Mouse (Mus musculus) kidney, adult 2 months (tissue): ENCODE data around the gene Dnajc16. TPM values are rescaled to one million over a fixed set of nuclear protein-coding genes. Genes with fewer than 3 reads are reported as not detected.

Experiments
- DNase-seq: peaks from one replicate; pipeline ENCODE4 v3.0.0; 2021
- H3K27ac ChIP-seq: fragments of 200-500 bp; 2 replicates; pipeline ENCODE4 v1.5.1; 2012; ENCODE audit warnings: low read depth, low read length, control low read depth, inconsistent platforms; ENCODE audit not compliant: insufficient read depth
- H3K27me3 ChIP-seq: fragments of 200-500 bp; replicated peaks from 2 replicates; pipeline ENCODE4 v1.6.1; 2012; ENCODE audit warnings: mild to moderate bottlenecking, moderate library complexity, low read length, inconsistent platforms; ENCODE audit not compliant: control insufficient read depth, insufficient read depth
- H3K36me3 ChIP-seq: fragments of 200-500 bp; 2 replicates; pipeline ENCODE4 v1.6.1; 2012; ENCODE audit warnings: mild to moderate bottlenecking, moderate library complexity, low read length, inconsistent platforms; ENCODE audit not compliant: control insufficient read depth, insufficient read depth
- H3K4me1 ChIP-seq: fragments of 200-500 bp; 2 replicates; pipeline ENCODE4 v1.6.1; 2011; ENCODE audit warnings: low read length; ENCODE audit not compliant: control insufficient read depth, insufficient read depth
- H3K4me3 ChIP-seq: fragments of 200-500 bp; 2 replicates; pipeline ENCODE4 v1.5.1; 2011; ENCODE audit warnings: mild to moderate bottlenecking, low read depth, low read length, control low read depth; ENCODE audit not compliant: insufficient read depth
- CTCF ChIP-seq: fragments of 200-500 bp; conservative IDR thresholded peaks from 2 replicates; pipeline ENCODE4 v1.5.1; 2011; ENCODE audit warnings: low read depth, mild to moderate bottlenecking, control low read depth, low read length, moderate library complexity, mixed read lengths; ENCODE audit not compliant: insufficient read depth, insufficient read length
- POLR2A ChIP-seq: fragments of 200-500 bp; IDR thresholded peaks from one replicate; pipeline ENCODE4 v1.6.1; 2011; ENCODE audit warnings: low read depth, low read length, control low read depth
- WGBS: fragments of 180-500 bp; shearing (Covaris S2); methylation state at CpG from one replicate; pipeline ENCODE4 v1.1.7; 2018; 5-methylcytosine and 5-hydroxymethylcytosine counted together
- polyA plus RNA-seq: library from polyadenylated mRNA; depleted of rRNA; stranded (reverse); fragments of >200 nt; gene quantifications from 2 replicates; pipeline ENCODE4 v1.2.3, GENCODE M21; 2012

Dnajc16 gene
- polyA plus RNA-seq, 1 experiment, result 12.6 TPM

- Histone ChIP-seq H3K4me1 (no peaks in the 10 kb centered on the region), H3K4me3 (no peak overlapping the region), H3K27me3 (no peaks in the 10 kb centered on the region), H3K36me3 (no peaks in the 10 kb centered on the region), H3K27ac (no peak overlapping the region)
- TF ChIP-seq POLR2A (no peak), CTCF (no peak)
- WGBS, result 56% methylated on average over 14 of the region's 14 CpGs
- no peak for DNase-seq
These were observed 26.3 kb upstream of the Dnajc16 start for GRCm38 (mm10) chr4:141816776-141817655.

GRCm38 (mm10) chr4:141816267-141816666 is 25.5 kb upstream of the Dnajc16 start:
- Histone ChIP-seq H3K27ac (no peak overlapping the region), H3K4me1 (no peaks in the 10 kb centered on the region), H3K36me3 (no peaks in the 10 kb centered on the region), H3K27me3 (no peaks in the 10 kb centered on the region), H3K4me3 (no peak overlapping the region)
- DNase-seq, result no peak
- TF ChIP-seq POLR2A, result no peak
- no peak for TF ChIP-seq CTCF
- WGBS, result 90% methylated on average over 7 of the region's 7 CpGs

GRCm38 (mm10) chr4:141811375-141811774 is 20.6 kb upstream of the Dnajc16 start:
- no peak overlapping the region for H3K4me3 ChIP-seq
- H3K4me1 ChIP-seq, result no peaks in the 10 kb centered on the region
- DNase-seq, result no peak
- H3K27me3 ChIP-seq, result no peaks in the 10 kb centered on the region
- TF ChIP-seq POLR2A (no peak), CTCF (no peak)
- H3K27ac ChIP-seq, result no peak overlapping the region
- 97% methylated on average over 7 of the region's 7 CpGs for whole genome bisulfite sequencing
- peaks cover 1% of the 10 kb centered on the region for H3K36me3 ChIP-seq

GRCm38 (mm10) chr4:141810975-141811374 is 20.2 kb upstream of the Dnajc16 start:
- no peak overlapping the region for H3K4me3 ChIP-seq
- TF ChIP-seq POLR2A, result no peak
- no peak for TF ChIP-seq CTCF
- H3K27me3 ChIP-seq, result no peaks in the 10 kb centered on the region
- H3K27ac ChIP-seq, result no peak overlapping the region
- H3K36me3 ChIP-seq, result peaks cover 1% of the 10 kb centered on the region
- DNase-seq, result no peak
- no peaks in the 10 kb centered on the region for H3K4me1 ChIP-seq
- 98% methylated on average over 2 of the region's 2 CpGs for WGBS

GRCm38 (mm10) chr4:141809850-141810464 is 19.2 kb upstream of the Dnajc16 start:
- Histone ChIP-seq H3K27ac (no peak overlapping the region), H3K36me3 (peaks cover 1% of the 10 kb centered on the region), H3K4me3 (no peak overlapping the region), H3K4me1 (no peaks in the 10 kb centered on the region), H3K27me3 (no peaks in the 10 kb centered on the region)
- peak; percentile 92 for TF ChIP-seq CTCF
- no peak for TF ChIP-seq POLR2A
- no peak for DNase-seq
- 79% methylated on average over 8 of the region's 8 CpGs for WGBS

- Histone ChIP-seq H3K27me3 (no peaks in the 10 kb centered on the region), H3K27ac (no peak overlapping the region), H3K36me3 (peaks cover 1% of the 10 kb centered on the region), H3K4me3 (no peak overlapping the region), H3K4me1 (no peaks in the 10 kb centered on the region)
- DNase-seq, result no peak
- TF ChIP-seq CTCF (no peak), POLR2A (no peak)
- WGBS, result 94% methylated on average over 8 of the region's 8 CpGs
These were observed 15.2 kb upstream of the Dnajc16 start for GRCm38 (mm10) chr4:141805886-141806285.

GRCm38 (mm10) chr4:141804105-141804504 is 13.4 kb upstream of the Dnajc16 start:
- no peaks in the 10 kb centered on the region for H3K27me3 ChIP-seq
- H3K4me3 ChIP-seq, result no peak overlapping the region
- H3K4me1 ChIP-seq, result no peaks in the 10 kb centered on the region
- DNase-seq, result no peak
- peaks cover 1% of the 10 kb centered on the region for H3K36me3 ChIP-seq
- WGBS, result 92% methylated on average over 4 of the region's 4 CpGs
- no peak overlapping the region for H3K27ac ChIP-seq
- TF ChIP-seq POLR2A, result no peak
- TF ChIP-seq CTCF, result 0 out of 2 replicates have a peak, but pooled peaks have one; percentile 18
